Mouse (Mus musculus) C2C12 (cell line): Measurements from ENCODE around the gene Chrdl2.

Source experiments
- CEBPB ChIP-seq: IDR thresholded peaks from one replicate; pipeline ENCODE4 v1.6.1; 2011; ENCODE audit warnings: low read depth, mild to moderate bottlenecking, control low read depth, moderate library complexity
- CTCF ChIP-seq: IDR thresholded peaks from one replicate; pipeline ENCODE4 v1.5.1; 2011; ENCODE audit not compliant: control insufficient read depth, insufficient read depth, insufficient read length
- MAX ChIP-seq: IDR thresholded peaks from one replicate; pipeline ENCODE4 v1.6.1; 2011; ENCODE audit warnings: mild to moderate bottlenecking, control low read depth
- MYOD1 ChIP-seq: IDR thresholded peaks from one replicate; pipeline ENCODE4 v1.6.1; 2011; ENCODE audit warnings: low read depth; ENCODE audit not compliant: control insufficient read depth, insufficient read length

- TF ChIP-seq CTCF = no peak
- no peak for TF ChIP-seq MAX
- no peak for TF ChIP-seq MYOD1
- TF ChIP-seq CEBPB = no peak
Observed at GRCm38 (mm10) chr7:100014123-100014600, 8.2 kb downstream of the Chrdl2 start.
